Mouse (Mus musculus) erythroblast, adult 5-6 weeks (primary cell): ENCODE measurements around the gene Xrn2. TPM values are rescaled to one million over a fixed set of nuclear protein-coding genes. Genes with fewer than 3 reads are reported as not detected.

Experiments
- total RNA-seq, 2 experiments: library from RNA; stranded (forward) in 1 of 2; stranded (reverse) in 1 of 2; fragments of 150-400 nt in 1 of 2; fragments of 200-764, 138-1000 nt in 1 of 2; gene quantifications; 2 replicates each; pipeline versions ENCODE4 v1.2.3 to v1.2.4; 2015 to 2017; ENCODE audit warnings: low replicate concordance in 2 of 2

Xrn2 gene
- total RNA-seq, 2 experiments from 2014 or later: 24.6 to 40.5 TPM

Other genes starting within 250 kb of the Xrn2 start
- gene Kiz, start 157.1 kb upstream of the Xrn2 start, total RNA-seq (2015; ENCODE audit: low replicate concordance): 8.3 and 22.6 TPM in 2 replicates
- gene Kiz, start 157.1 kb upstream of the Xrn2 start, total RNA-seq (2017; ENCODE audit: low replicate concordance): 10.7 and 19.1 TPM in 2 replicates
- not detected in 2 replicates for gene Nkx2-4, start 72.4 kb downstream of the Xrn2 start, total RNA-seq (2015; ENCODE audit: low replicate concordance)
- gene Nkx2-4, start 72.4 kb downstream of the Xrn2 start, total RNA-seq (2017; ENCODE audit: low replicate concordance): not detected in 2 replicates
- gene Nkx2-2, start 181.2 kb downstream of the Xrn2 start, total RNA-seq (2015; ENCODE audit: low replicate concordance): not detected in 2 replicates
- gene Nkx2-2, start 181.2 kb downstream of the Xrn2 start, total RNA-seq (2017; ENCODE audit: low replicate concordance): not detected in 2 replicates